Mouse (Mus musculus): ENCODE data around the gene Oprm1. TPM values are rescaled to one million over a fixed set of nuclear protein-coding genes. Genes with fewer than 3 reads are reported as not detected.

Oprm1 gene
- polyA plus RNA-seq (2012; fragmentation: generic; extraction: Trizol) = not detected

GRCm38 (mm10) chr10:6758206-6758605 lies at the start of gene Oprm1:
Gene Oprm1 (plus strand): TSS chr10:6758506.
- no peak within 1 kb of the TSS for H3K4me2 ChIP-seq (ENCODE audit: low read depth)
- no peaks in the 10 kb centered on the region for H3K27me3 ChIP-seq (ENCODE audit: control insufficient read depth, insufficient read depth, insufficient read length)
- TF ChIP-seq MAX (IDR thresholded peaks at IDR 0.05; ENCODE audit: low read depth) (no peak), TCF12 (IDR thresholded peaks at IDR 0.05; ENCODE audit: insufficient read depth, poor library complexity, severe bottlenecking) (no peak), USF1 (IDR thresholded peaks at IDR 0.05; ENCODE audit: low read depth) (no peak), CEBPB (IDR thresholded peaks at IDR 0.05; ENCODE audit: insufficient read depth, poor library complexity, severe bottlenecking) (no peak), SRF (IDR thresholded peaks at IDR 0.05; ENCODE audit: control insufficient read depth, insufficient read length, low read depth) (no peak), MYOG (IDR thresholded peaks at IDR 0.05; ENCODE audit: control insufficient read depth in 1 of 3, insufficient read depth in 1 of 3, insufficient read length in 2 of 3, low read depth in 2 of 3) (no peak), MYOD1 (IDR thresholded peaks at IDR 0.05; ENCODE audit: control insufficient read depth in 1 of 3, insufficient read length in 2 of 3, low read depth in 2 of 3) (no peak), REST (IDR thresholded peaks at IDR 0.05; ENCODE audit: insufficient read depth, insufficient read length) (no peak), TCF3 (IDR thresholded peaks at IDR 0.05; ENCODE audit: insufficient read length, low read depth) (no peak), POLR2A (IDR thresholded peaks at IDR 0.05; ENCODE audit: insufficient read length, low read depth) (no peak), E2F4 (IDR thresholded peaks at IDR 0.05; ENCODE audit: insufficient read depth) (no peak), POLR2AphosphoS2 (IDR thresholded peaks at IDR 0.05; ENCODE audit: insufficient read length, low read depth) (no peak)
- no peaks in the 10 kb centered on the region for H3K79me2 ChIP-seq (ENCODE audit: control insufficient read depth, insufficient read depth)
- no peak within 1 kb of the TSS for H3ac ChIP-seq (ENCODE audit: control insufficient read depth, insufficient read length)
- H3K4me3 ChIP-seq = no peak within 1 kb of the TSS
- no peaks in the 10 kb centered on the region for H3K36me3 ChIP-seq (ENCODE audit: control insufficient read depth, insufficient read depth)

- H3ac ChIP-seq (ENCODE audit: control insufficient read depth, insufficient read length) = no peak overlapping the region
- TF ChIP-seq TCF12 (IDR thresholded peaks at IDR 0.05; ENCODE audit: insufficient read depth, poor library complexity, severe bottlenecking) (no peak), MYOD1 (IDR thresholded peaks at IDR 0.05; ENCODE audit: control insufficient read depth in 1 of 3, insufficient read length in 2 of 3, low read depth in 2 of 3) (no peak), TCF3 (IDR thresholded peaks at IDR 0.05; ENCODE audit: insufficient read length, low read depth) (no peak), SRF (IDR thresholded peaks at IDR 0.05; ENCODE audit: control insufficient read depth, insufficient read length, low read depth) (no peak), USF1 (IDR thresholded peaks at IDR 0.05; ENCODE audit: low read depth) (no peak), E2F4 (IDR thresholded peaks at IDR 0.05; ENCODE audit: insufficient read depth) (no peak), MAX (IDR thresholded peaks at IDR 0.05; ENCODE audit: low read depth) (no peak), MYOG (IDR thresholded peaks at IDR 0.05; ENCODE audit: control insufficient read depth in 1 of 3, insufficient read depth in 1 of 3, insufficient read length in 2 of 3, low read depth in 2 of 3) (no peak), REST (IDR thresholded peaks at IDR 0.05; ENCODE audit: insufficient read depth, insufficient read length) (no peak), CEBPB (IDR thresholded peaks at IDR 0.05; ENCODE audit: insufficient read depth, poor library complexity, severe bottlenecking) (no peak), POLR2A (IDR thresholded peaks at IDR 0.05; ENCODE audit: insufficient read length, low read depth) (no peak), POLR2AphosphoS2 (IDR thresholded peaks at IDR 0.05; ENCODE audit: insufficient read length, low read depth) (no peak)
- H3K79me2 ChIP-seq (ENCODE audit: control insufficient read depth, insufficient read depth) = no peaks in the 10 kb centered on the region
- no peaks in the 10 kb centered on the region for H3K36me3 ChIP-seq (ENCODE audit: control insufficient read depth, insufficient read depth)
- H3K4me3 ChIP-seq = no peak overlapping the region
- no peak overlapping the region for H3K4me2 ChIP-seq (ENCODE audit: low read depth)
- H3K27me3 ChIP-seq (ENCODE audit: control insufficient read depth, insufficient read depth, insufficient read length) = no peaks in the 10 kb centered on the region
These were observed 40.9 kb upstream of the Oprm1 start for GRCm38 (mm10) chr10:6717181-6717948.

DNA sequence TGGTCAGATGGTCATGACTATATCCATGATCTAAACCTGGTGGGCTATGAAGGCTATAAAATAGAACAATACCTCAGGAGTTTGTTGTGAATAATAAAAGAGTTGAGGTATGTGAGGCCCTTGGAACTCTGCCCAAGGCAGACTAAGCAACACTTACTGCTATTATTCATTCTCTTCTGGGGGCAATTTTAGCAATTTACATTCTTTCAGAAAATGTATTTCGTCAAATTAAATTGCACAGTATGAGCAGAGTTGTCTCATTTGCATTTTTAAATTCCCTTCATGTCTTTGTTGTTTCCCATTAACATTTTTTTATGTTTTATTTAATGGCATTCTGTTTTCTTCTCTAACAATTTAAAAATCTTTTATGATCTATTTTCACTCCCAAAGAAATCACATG lies 34.5 kb upstream of the Oprm1 start:
- Histone ChIP-seq H3K36me3 (ENCODE audit: control insufficient read depth, insufficient read depth) (no peaks in the 10 kb centered on the region), H3K79me2 (ENCODE audit: control insufficient read depth, insufficient read depth) (no peaks in the 10 kb centered on the region), H3ac (ENCODE audit: control insufficient read depth, insufficient read length) (no peak overlapping the region), H3K4me2 (ENCODE audit: low read depth) (no peak overlapping the region), H3K4me3 (no peak overlapping the region), H3K27me3 (ENCODE audit: control insufficient read depth, insufficient read depth, insufficient read length) (no peaks in the 10 kb centered on the region)
- no peak for TF ChIP-seq TCF3 (IDR thresholded peaks at IDR 0.05; ENCODE audit: insufficient read length, low read depth)
- no peak for TF ChIP-seq MAX (IDR thresholded peaks at IDR 0.05; ENCODE audit: low read depth)
- TF ChIP-seq SRF (IDR thresholded peaks at IDR 0.05; ENCODE audit: control insufficient read depth, insufficient read length, low read depth) = no peak

- Histone ChIP-seq H3K4me2 (ENCODE audit: low read depth) (no peak overlapping the region), H3K4me3 (no peak overlapping the region), H3K79me2 (ENCODE audit: control insufficient read depth, insufficient read depth) (no peaks in the 10 kb centered on the region), H3K36me3 (ENCODE audit: control insufficient read depth, insufficient read depth) (no peaks in the 10 kb centered on the region), H3ac (ENCODE audit: control insufficient read depth, insufficient read length) (no peak overlapping the region), H3K27me3 (ENCODE audit: control insufficient read depth, insufficient read depth, insufficient read length) (no peaks in the 10 kb centered on the region)
- no peak for TF ChIP-seq MAX (IDR thresholded peaks at IDR 0.05; ENCODE audit: low read depth)
- no peak for TF ChIP-seq E2F4 (IDR thresholded peaks at IDR 0.05; ENCODE audit: insufficient read depth)
- TF ChIP-seq CEBPB (IDR thresholded peaks at IDR 0.05; ENCODE audit: insufficient read depth, poor library complexity, severe bottlenecking) = no peak
- no peak for TF ChIP-seq POLR2A (IDR thresholded peaks at IDR 0.05; ENCODE audit: insufficient read length, low read depth)
- no peak for TF ChIP-seq USF1 (IDR thresholded peaks at IDR 0.05; ENCODE audit: low read depth)
- TF ChIP-seq TCF3 (IDR thresholded peaks at IDR 0.05; ENCODE audit: insufficient read length, low read depth) = no peak
- TF ChIP-seq SRF (IDR thresholded peaks at IDR 0.05; ENCODE audit: control insufficient read depth, insufficient read length, low read depth) = no peak
- TF ChIP-seq MYOD1 (IDR thresholded peaks at IDR 0.05; ENCODE audit: control insufficient read depth in 1 of 3, insufficient read length in 2 of 3, low read depth in 2 of 3) = no peak
- no peak for TF ChIP-seq TCF12 (IDR thresholded peaks at IDR 0.05; ENCODE audit: insufficient read depth, poor library complexity, severe bottlenecking)
- TF ChIP-seq REST (IDR thresholded peaks at IDR 0.05; ENCODE audit: insufficient read depth, insufficient read length) = no peak
These were observed 29.8 kb upstream of the Oprm1 start for GRCm38 (mm10) chr10:6728469-6728868.

DNA sequence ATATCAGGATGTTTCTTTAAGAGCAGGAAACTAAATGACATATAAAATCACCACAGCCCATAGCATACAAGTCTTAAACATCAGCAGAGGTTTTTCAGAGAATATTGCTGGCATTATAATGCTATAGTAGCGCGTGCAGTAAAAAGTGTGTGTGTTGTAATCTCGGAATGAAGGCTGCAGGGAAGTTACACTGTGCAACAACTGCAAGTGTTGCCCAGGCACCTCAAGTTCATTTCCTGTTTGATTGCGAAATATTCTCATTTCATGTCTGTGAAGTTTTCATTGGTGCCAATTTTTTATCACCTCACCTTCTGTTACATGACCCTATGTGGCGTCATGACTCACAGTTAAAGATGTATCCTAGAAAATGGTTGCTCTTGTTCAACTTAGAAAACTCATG lies 4.9 kb upstream of the Oprm1 start:
- no peaks in the 10 kb centered on the region for H3K27me3 ChIP-seq (ENCODE audit: control insufficient read depth, insufficient read depth, insufficient read length)
- no peak overlapping the region for H3ac ChIP-seq (ENCODE audit: control insufficient read depth, insufficient read length)
- no peak overlapping the region for H3K4me2 ChIP-seq (ENCODE audit: low read depth)
- no peaks in the 10 kb centered on the region for H3K36me3 ChIP-seq (ENCODE audit: control insufficient read depth, insufficient read depth)
- no peak for TF ChIP-seq MYOG (IDR thresholded peaks at IDR 0.05; ENCODE audit: control insufficient read depth in 1 of 3, insufficient read depth in 1 of 3, insufficient read length in 2 of 3, low read depth in 2 of 3)
- no peak for TF ChIP-seq USF1 (IDR thresholded peaks at IDR 0.05; ENCODE audit: low read depth)
- no peak for TF ChIP-seq TCF12 (IDR thresholded peaks at IDR 0.05; ENCODE audit: insufficient read depth, poor library complexity, severe bottlenecking)
- no peak for TF ChIP-seq MAX (IDR thresholded peaks at IDR 0.05; ENCODE audit: low read depth)
- TF ChIP-seq E2F4 (IDR thresholded peaks at IDR 0.05; ENCODE audit: insufficient read depth) = no peak
- no peak for TF ChIP-seq POLR2AphosphoS2 (IDR thresholded peaks at IDR 0.05; ENCODE audit: insufficient read length, low read depth)
- no peak overlapping the region for H3K4me3 ChIP-seq
- H3K79me2 ChIP-seq (ENCODE audit: control insufficient read depth, insufficient read depth) = no peaks in the 10 kb centered on the region
